Mouse (Mus musculus) left cerebral cortex, adult 11 months (tissue): ENCODE measurements around the gene Ptcd2.
A peak's percentile ranks its signal among the peaks of the same experiment; 100 is the strongest.

Experiments
- DNase-seq: peaks from one replicate; pipeline ENCODE4 v3.0.0; 2022; ENCODE audit warnings: low spot score

Gene Ptcd2

DNA sequence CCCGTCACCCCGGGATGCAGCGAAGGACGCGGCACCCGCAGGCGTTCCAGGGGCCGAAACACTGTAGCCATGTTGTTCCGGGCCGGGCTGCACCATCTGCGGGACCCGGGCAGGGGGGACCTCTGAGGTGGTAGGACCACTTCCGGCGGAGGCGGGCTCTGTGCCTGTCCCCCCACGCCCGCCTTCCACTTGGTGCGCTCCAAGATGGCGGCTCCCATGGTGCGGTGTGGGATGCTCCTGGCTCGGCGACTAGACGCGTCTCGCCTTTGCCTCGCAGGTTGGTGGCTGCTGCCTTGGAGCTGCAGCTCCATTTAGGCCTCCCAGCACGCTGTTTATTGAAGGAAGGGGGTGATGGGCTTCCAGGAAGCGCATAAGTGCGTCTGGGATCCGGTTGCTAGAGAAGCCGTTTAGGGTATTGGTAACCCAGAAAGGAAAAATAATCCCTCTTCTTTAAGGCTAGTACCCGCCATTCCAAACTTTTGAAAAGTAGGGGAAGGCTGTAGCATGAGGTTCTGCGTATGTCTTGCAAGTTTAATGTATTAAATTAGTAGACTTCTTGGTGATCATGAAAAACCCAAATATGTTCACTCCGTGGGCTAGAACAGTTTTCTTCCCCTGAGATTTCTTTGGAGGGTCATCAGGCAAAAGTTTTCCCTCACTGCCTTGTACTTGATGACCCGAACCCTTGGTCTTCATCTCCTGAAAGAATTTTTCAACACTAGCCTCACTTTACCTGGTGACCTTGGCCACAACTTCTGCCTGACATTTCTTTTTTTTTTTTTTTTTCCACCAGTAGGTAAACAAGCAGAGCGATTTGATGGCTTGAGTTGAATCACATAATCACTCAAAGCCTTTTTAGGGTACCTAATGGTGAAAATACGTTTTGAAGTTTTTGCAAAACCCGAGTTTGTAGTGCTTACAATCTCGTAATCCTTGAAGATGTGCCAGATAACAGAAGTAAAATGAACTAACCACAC is at the start of gene Ptcd2, which contains the start of gene Mrps27:
Gene Ptcd2 (minus strand): TSS at position 107 of the 977 bp plus-strand sequence.
Gene Mrps27 (plus strand): TSS at position 188 of the 977 bp plus-strand sequence.
- peak; percentile 95 for DNase-seq

GRCm38 (mm10) chr13:99393128-99393527 is 48.6 kb upstream of the Ptcd2 start:
- no peak for DNase-seq

DNA sequence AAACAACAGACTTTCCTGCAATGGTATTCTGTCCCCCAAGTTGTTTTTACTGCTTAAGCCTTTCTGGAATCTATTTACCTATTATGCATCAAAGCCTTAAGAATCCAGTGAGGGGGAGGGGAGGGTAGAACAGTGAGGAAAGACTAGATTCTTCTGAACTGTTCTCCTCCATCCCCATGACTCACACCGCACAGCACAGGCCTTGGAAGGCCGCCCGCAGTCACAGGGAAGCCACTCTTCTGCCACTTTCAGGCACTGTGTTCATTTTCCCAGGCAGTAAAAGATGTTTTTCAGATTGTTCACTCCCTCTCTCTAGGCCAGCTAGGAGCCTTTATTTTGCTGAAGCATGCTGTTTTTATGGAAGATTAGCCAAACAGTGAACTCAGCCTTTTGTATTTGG is 46.9 kb upstream of the Ptcd2 start:
- DNase-seq = no peak

DNA sequence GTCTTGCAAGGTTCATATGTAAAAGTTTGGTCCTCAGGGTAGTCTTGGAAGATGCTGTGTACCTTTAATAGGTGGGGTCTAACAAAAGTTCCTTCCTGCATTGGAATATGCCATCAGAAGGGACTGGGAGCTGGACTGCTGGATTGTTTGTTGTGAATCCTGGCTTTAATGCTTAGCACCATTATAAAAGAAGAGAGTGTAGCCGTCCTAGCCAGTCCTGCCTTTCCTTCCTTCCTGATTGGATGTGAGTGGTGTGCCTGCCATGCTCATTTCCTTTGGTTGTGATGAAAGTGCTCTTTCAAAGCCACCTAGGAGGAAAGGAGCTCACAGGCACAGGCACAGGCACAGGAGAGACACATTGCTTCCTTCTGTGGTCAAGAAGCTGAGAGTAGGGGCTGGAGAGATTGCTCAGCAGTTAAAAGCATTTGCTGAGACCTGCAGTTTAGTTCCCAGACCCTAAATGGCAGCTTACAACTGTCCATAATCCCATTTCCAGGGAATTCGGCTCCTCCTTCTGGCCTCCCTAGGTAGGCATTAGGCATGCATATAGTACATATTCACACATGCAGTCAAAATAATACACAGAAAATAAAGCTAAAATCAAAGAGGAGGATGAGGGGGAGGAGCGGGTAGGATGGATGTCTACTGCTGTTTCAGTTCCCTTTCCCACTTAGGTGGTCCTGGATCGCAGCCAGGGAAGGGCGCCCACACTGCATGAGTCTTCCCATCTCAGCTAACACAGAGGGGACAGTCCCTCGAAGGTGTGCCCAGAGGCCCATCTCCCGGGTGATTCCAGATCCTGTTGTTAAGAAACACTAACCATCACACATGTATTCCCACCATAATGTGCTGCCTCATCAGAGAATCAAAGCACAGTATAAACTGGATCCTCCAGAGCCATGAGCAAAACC is 43.7 kb upstream of the Ptcd2 start:
- DNase-seq = no peak

DNA sequence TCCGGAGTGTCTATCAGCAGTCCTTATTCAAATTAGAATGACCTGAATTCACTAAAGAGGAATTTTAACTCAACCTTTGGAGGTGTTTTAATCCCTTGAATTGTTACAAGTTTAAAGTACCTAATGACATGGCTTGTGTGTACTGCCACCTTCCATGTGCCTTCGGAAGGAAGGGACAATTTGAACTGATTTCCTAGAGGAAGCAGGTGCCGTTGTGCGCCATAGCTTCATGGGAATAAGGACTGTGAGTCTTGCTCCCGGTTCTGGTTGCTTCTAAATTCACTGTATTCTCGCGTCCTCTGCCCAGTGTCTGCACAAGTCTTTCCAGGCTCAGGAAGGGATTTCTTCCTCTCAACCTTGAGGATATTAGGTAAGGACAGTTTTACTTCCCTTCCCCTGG is 41.8 kb upstream of the Ptcd2 start:
- DNase-seq = no peak

GRCm38 (mm10) chr13:99385911-99386310 is 41.4 kb upstream of the Ptcd2 start:
- DNase-seq = no peak

DNA sequence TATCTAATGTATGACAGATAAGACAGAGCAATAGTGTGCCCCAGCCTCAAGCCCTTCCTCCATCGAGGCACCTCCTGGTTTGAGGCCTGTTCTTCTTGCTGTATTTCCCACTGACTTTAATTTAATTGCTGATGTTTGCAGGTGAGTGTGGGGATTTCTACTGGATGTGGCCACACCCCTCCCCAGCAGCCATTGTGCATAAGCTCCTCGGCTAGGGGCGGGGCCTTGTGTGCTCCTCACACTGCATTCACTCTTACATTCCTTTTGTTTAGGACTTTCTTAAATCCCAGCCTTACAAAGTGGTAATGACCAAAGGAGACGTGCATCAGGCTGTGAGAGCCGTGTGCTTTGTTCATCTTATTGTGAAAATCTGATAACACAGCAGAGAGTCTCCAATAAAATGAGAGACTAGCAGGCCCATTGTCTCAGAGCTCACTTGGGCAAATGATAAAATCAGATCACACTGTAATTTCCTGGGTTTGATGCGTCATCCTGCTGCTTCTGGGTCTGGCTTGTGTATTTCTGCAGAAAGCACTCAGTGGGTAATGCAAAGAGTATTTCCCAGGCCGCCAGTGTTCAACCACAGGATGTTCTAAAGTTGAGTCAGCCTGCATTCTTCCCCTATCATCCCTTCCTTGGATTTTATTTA is 40.2 kb upstream of the Ptcd2 start:
- no peak for DNase-seq

DNA sequence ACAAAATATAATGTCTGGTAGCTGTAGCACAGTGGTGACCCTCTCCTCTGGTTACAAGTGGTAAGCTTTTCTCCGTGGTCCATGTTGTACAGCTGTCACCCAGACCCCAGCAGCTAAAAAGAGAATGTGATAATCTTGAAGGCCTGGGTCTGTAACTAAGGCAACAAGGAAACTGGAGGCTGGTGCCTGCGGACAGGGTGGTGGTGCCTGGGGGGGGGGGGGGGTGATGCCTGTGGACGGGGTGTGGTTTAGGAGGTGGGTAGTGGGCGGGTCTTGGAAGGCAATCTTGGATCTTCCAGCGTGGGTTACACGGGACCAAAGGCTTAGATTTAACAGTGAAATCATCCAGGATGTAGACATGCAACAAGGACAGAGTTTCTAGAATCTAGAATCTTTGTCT is 37.9 kb upstream of the Ptcd2 start:
- no peak for DNase-seq

DNA sequence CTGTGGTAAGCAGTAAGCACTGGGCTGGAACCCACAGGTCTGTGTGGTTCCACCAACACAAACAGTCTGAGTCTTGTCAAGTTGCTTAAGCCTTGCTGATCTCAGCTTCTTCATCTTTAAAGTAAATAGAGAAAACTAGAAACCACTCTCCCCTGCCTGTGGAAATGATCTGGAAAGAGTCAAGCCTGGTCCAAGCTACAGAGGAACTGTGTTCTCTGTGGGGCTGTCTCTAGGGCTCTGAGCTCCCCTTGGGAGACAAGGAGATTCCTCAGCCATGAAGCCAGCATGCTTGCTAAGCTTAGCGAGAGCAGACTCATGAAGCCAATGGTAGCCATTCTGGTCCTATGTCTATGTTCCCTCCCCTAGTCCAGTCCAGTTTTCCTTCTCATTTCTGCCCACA is 33.7 kb upstream of the Ptcd2 start:
- DNase-seq = no peak

- no peak for DNase-seq
Observed at GRCm38 (mm10) chr13:99377055-99377454, 32.5 kb upstream of the Ptcd2 start.

GRCm38 (mm10) chr13:99375550-99375949 is 31.0 kb upstream of the Ptcd2 start:
- peak; percentile 53 for DNase-seq

DNA sequence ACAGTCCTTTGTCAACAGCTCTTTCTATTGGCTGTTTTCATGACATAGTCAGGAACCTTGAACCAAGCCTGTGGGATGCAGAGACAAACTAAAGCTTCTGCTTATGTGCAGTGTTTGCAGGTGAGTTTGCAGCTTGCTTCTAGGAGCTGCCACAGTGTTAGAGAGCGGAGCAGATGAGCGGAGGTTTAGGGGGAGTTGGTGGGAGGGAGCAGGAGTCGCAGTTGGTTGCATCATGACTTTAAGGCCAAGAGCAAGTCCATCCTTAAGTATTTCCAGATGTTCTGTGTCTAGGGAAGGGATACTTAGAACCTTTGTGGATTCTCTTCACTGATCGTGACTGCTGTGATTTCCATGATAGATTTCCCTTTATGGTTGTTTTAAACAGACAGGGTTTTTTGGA is 29.7 kb upstream of the Ptcd2 start:
- no peak for DNase-seq

DNA sequence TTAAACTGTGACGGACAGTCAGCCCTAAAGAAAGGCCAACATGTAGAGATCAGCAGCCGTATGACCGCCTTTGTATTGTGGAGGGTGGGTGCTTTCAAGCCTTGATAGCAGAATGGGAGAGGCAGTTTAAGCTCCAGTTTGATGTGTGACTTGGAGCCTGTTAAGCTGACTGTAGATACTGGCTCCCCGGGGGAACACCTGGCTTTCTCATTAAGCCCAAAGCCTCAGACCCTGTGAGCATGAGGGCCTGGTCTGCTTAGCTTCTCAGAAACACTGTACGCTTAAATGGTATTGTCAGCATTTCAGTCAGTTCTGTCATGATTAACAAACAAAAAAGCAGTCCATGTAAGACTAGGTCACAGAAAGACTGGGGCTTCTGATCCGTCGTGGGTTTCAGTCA is 29.2 kb upstream of the Ptcd2 start:
- DNase-seq = no peak

GRCm38 (mm10) chr13:99371285-99371684 is 26.8 kb upstream of the Ptcd2 start:
- DNase-seq = no peak

DNA sequence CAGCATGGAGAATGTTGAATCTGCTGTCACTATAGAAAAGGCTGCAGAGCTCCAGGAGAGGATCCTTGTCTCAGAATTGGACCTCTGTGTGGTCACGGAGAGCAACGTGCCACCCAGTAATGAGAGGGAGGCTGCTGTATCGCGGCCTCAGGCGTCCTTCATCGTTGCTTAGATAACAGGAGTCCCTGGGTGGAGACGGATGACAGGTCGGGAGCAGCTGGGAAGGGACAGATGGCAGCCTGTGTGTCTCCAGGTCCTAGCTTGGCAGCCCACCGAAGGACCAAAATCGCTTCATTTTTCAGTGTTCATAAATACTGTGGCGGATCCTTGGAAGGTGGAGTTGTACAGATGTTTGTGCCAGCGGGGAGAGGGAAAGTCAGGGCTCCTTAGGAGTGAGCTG is 24.6 kb upstream of the Ptcd2 start:
- no peak for DNase-seq

- no peak for DNase-seq
Observed at GRCm38 (mm10) chr13:99367554-99368174, 23.2 kb upstream of the Ptcd2 start.

- DNase-seq = peak; percentile 83
Observed at GRCm38 (mm10) chr13:99366422-99367175, 22.1 kb upstream of the Ptcd2 start.

- DNase-seq = no peak
Observed at GRCm38 (mm10) chr13:99363866-99364265, 19.4 kb upstream of the Ptcd2 start.

- DNase-seq = no peak
Observed at GRCm38 (mm10) chr13:99358921-99359320, 14.4 kb upstream of the Ptcd2 start.

GRCm38 (mm10) chr13:99356428-99357265 is 12.1 kb upstream of the Ptcd2 start:
- DNase-seq = no peak
